Mouse (Mus musculus) ES-E14 (cell line): Measurements from ENCODE around the gene Hoxd10. TPM values are rescaled to one million over a fixed set of nuclear protein-coding genes. Genes with fewer than 3 reads are reported as not detected.

Experiments
- DNase-seq: peaks from one replicate; pipeline ENCODE4 v3.0.0-alpha.2; 2013; ENCODE audit warnings: low read depth, low spot score
- H3K27ac ChIP-seq: 2 replicates; pipeline ENCODE4 v1.5.1; 2012; ENCODE audit warnings: low read depth, mild to moderate bottlenecking, low read length, moderate library complexity, mixed read lengths; ENCODE audit not compliant: poor library complexity, insufficient read depth, severe bottlenecking
- H3K36me3 ChIP-seq: 2 replicates; pipeline ENCODE4 v1.6.1; 2012; ENCODE audit warnings: mild to moderate bottlenecking, low read length, moderate library complexity, mixed read lengths; ENCODE audit not compliant: control insufficient read depth, poor library complexity, insufficient read depth, severe bottlenecking
- H3K4me1 ChIP-seq, 2 experiments: fragments of 150-350 bp in 1 of 2; sonication (generic) in 1 of 2; 2 replicates each; pipeline ENCODE4 v1.6.1; 2012; ENCODE audit warnings: low read length in 2 of 2, mild to moderate bottlenecking in 1 of 2, mixed read lengths in 1 of 2; ENCODE audit not compliant: control insufficient read depth in 2 of 2, insufficient read depth in 2 of 2, poor library complexity in 1 of 2
- H3K4me3 ChIP-seq, 2 experiments: fragments of 150-350 bp in 1 of 2; sonication (generic) in 1 of 2; 2 replicates each; pipeline ENCODE4 v1.5.1; 2012; ENCODE audit warnings: low read length in 2 of 2, low read depth in 1 of 2, mild to moderate bottlenecking in 1 of 2, mixed read lengths in 1 of 2; ENCODE audit not compliant: insufficient read depth in 1 of 2, poor library complexity in 1 of 2, severe bottlenecking in 1 of 2
- H3K9ac ChIP-seq: 2 replicates; pipeline ENCODE4 v1.6.1; 2012; ENCODE audit warnings: low read depth, mild to moderate bottlenecking, low read length, mixed read lengths; ENCODE audit not compliant: poor library complexity, insufficient read depth, severe bottlenecking
- H3K9me3 ChIP-seq: fragments of 150-350 bp; sonication (generic); 2 replicates; pipeline ENCODE4 v1.6.1; 2012; ENCODE audit warnings: low read depth, mild to moderate bottlenecking, low read length; ENCODE audit not compliant: control insufficient read depth, insufficient read depth
- CHD2 ChIP-seq: IDR thresholded peaks from 2 replicates; pipeline ENCODE4 v1.6.1; 2014; ENCODE audit warnings: mild to moderate bottlenecking, low read depth, low read length, inconsistent platforms
- HCFC1 ChIP-seq: IDR thresholded peaks from 2 replicates; pipeline ENCODE4 v1.6.1; 2012; ENCODE audit warnings: low read length, inconsistent platforms, borderline replicate concordance; ENCODE audit not compliant: insufficient read depth
- MAFK ChIP-seq: IDR thresholded peaks from 2 replicates; pipeline ENCODE4 v1.6.1; 2014; ENCODE audit warnings: mild to moderate bottlenecking, low read depth, low read length, inconsistent platforms; ENCODE audit not compliant: insufficient read depth
- ZC3H11A ChIP-seq: IDR thresholded peaks from 2 replicates; pipeline ENCODE4 v1.6.1; 2012; ENCODE audit warnings: low read depth, mild to moderate bottlenecking, inconsistent platforms, low read length, borderline replicate concordance
- ZNF384 ChIP-seq: IDR thresholded peaks from 2 replicates; pipeline ENCODE4 v1.6.1; 2012; ENCODE audit warnings: low read depth, low read length, inconsistent platforms
- in situ Hi-C, 2 experiments: fragments of 600-800 bp; cut with MboI; formaldehyde crosslinking; loops; one replicate each; pipeline ENCODE4 v1.15.1; 2025; ENCODE audit warnings: low sequenced_read_pairs in 2 of 2, inconsistent platforms in 1 of 2; ENCODE audit not compliant: unreplicated experiment in 2 of 2
- total RNA-seq: library from RNA; depleted of rRNA; stranded (reverse); fragments of 300-350 nt; gene quantifications from 2 replicates; pipeline ENCODE4 v1.2.3, GENCODE M21; 2012

The Hoxd10 gene
- total RNA-seq, 1 experiment: 0.40 TPM

GRCm38 (mm10) chr2:74658667-74659371 lies 32.9 kb upstream of the Hoxd10 start:
- Histone ChIP-seq H3K9ac (no peak overlapping the region), H3K9me3 (no peaks in the 10 kb centered on the region), H3K4me1 (peaks cover 0 to 2% of the 10 kb centered on the region in 2 experiments; a peak in 1 of 4 replicates), H3K27ac (no peak overlapping the region), H3K4me3 (no peak overlapping the region), H3K36me3 (no peaks in the 10 kb centered on the region)
- TF ChIP-seq ZNF384: no peak
- TF ChIP-seq ZC3H11A: no peak
- no peak for TF ChIP-seq MAFK
- TF ChIP-seq CHD2: no peak
- no peak for TF ChIP-seq HCFC1
- in situ Hi-C loops: loop anchor here (25.0 kb wide), 2 partner anchors 597 to 1097 kb away; no protein-coding TSS in a partner anchor
- no peak for DNase-seq

GRCm38 (mm10) chr2:74659507-74660005 lies 32.2 kb upstream of the Hoxd10 start, which contains the start of gene Evx2:
Evx2 (minus strand) TSS chr2:74659557.
- Histone ChIP-seq H3K9ac (no peak within 1 kb of the TSS), H3K4me3 (no peak within 1 kb of the TSS), H3K9me3 (no peaks in the 10 kb centered on the region), H3K36me3 (no peaks in the 10 kb centered on the region), H3K27ac (no peak within 1 kb of the TSS), H3K4me1 (peaks cover 0 to 2% of the 10 kb centered on the region in 2 experiments; a peak in 1 of 4 replicates)
- TF ChIP-seq HCFC1 (no peak), ZC3H11A (no peak), MAFK (no peak), CHD2 (no peak), ZNF384 (no peak)
- in situ Hi-C loops: loop anchor here (10.0 to 25.0 kb wide), 3 partner anchors 597 to 1385 kb away; partner anchors contain the start of gene Sp9 (in 1 of the 2)
- no peak for DNase-seq

DNA sequence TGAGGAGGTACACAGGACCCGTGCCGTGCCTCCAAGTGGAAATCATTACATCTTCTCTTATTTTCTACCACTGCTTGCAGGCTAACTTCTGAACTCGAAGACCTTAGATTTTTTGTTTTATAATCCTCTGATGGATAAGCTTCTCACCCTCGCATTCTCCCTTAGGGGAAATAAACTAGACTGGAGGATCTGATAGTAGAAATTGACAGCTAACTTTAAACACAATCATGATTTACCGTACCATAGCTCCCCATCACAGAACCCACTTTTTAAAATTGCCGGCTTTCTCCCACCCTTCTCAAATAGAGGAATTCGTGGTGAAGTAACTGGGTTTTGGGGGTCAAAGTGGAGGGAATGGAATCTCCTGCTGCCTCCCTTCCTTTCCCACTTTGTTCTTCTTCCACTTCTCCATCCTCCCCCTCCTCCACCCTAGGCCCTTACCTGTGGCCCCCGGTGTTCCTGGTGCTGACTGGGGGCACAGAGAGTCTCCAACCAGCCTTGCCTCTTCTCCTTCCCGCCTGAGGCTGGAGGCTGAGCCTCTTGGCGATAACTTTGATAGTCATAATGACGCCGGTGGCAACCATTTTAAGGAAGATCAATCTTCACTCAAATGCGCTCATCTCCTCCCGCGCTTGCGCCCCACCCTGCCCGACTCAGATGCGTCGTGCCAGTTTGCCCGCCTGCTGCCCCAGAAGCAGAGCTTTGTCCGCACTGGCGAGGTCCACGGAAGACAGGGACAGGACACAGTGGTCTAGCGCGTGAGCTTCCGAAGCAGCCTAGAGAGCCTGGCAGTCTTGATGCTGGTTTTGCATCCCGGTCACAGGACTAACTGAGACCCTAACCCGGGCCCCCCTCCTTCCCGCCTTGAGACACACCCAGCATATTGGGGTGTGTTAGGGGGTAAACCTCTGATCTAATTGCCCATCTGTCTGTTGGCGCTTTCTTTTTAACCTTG lies 31.0 kb upstream of the Hoxd10 start:
- in situ Hi-C loops: loop anchor here (10.0 to 25.0 kb wide), 3 partner anchors 598 to 1386 kb away; partner anchors contain the start of gene Sp9 (in 1 of the 2)
- Histone ChIP-seq H3K27ac (no peak overlapping the region), H3K9ac (no peak overlapping the region)

GRCm38 (mm10) chr2:74661685-74662084 lies 30.0 kb upstream of the Hoxd10 start:
- TF ChIP-seq ZNF384: no peak
- TF ChIP-seq ZC3H11A: peak; percentile 35; the same call in 1 of the 2 replicates
- no peak overlapping the region for H3K9ac ChIP-seq
- no peaks in the 10 kb centered on the region for H3K9me3 ChIP-seq
- H3K4me1 ChIP-seq: peaks cover 0 to 2% of the 10 kb centered on the region in 2 experiments; a peak in 1 of 4 replicates
- H3K36me3 ChIP-seq: no peaks in the 10 kb centered on the region
- no peak for DNase-seq
- H3K4me3 ChIP-seq: 0 out of 4 replicates have a peak overlapping the region, but pooled peaks of 1 of the 2 experiments have one; percentile 25
- H3K27ac ChIP-seq: no peak overlapping the region
- in situ Hi-C loops: loop anchor here (10.0 to 25.0 kb wide), 3 partner anchors 599 to 1387 kb away; partner anchors contain the start of gene Sp9 (in 1 of the 2)

More for the DNA sequence above, 31.0 kb upstream of the Hoxd10 start:
- Histone ChIP-seq H3K9me3 (no peaks in the 10 kb centered on the region), H3K4me1 (peaks cover 0 to 2% of the 10 kb centered on the region in 2 experiments; a peak in 1 of 4 replicates), H3K36me3 (no peaks in the 10 kb centered on the region), H3K4me3 (no peak overlapping the region)
- TF ChIP-seq ZNF384 (no peak), MAFK (no peak), ZC3H11A (no peak), CHD2 (no peak), HCFC1 (no peak)
- no peak for DNase-seq
